Mouse (Mus musculus) CD4-positive naive resting alpha-beta T cell, adult 57 days (primary cell): Measurements from ENCODE around the gene 4930524B15Rik. TPM values are rescaled to one million over a fixed set of nuclear protein-coding genes. Genes with fewer than 3 reads are reported as not detected.

Experiments
- total RNA-seq: library from RNA; stranded (reverse); gene quantifications from one replicate; pipeline ENCODE4 v1.2.4, GENCODE M21; 2023

Gene 4930524B15Rik
- total RNA-seq, result not detected

DNA sequence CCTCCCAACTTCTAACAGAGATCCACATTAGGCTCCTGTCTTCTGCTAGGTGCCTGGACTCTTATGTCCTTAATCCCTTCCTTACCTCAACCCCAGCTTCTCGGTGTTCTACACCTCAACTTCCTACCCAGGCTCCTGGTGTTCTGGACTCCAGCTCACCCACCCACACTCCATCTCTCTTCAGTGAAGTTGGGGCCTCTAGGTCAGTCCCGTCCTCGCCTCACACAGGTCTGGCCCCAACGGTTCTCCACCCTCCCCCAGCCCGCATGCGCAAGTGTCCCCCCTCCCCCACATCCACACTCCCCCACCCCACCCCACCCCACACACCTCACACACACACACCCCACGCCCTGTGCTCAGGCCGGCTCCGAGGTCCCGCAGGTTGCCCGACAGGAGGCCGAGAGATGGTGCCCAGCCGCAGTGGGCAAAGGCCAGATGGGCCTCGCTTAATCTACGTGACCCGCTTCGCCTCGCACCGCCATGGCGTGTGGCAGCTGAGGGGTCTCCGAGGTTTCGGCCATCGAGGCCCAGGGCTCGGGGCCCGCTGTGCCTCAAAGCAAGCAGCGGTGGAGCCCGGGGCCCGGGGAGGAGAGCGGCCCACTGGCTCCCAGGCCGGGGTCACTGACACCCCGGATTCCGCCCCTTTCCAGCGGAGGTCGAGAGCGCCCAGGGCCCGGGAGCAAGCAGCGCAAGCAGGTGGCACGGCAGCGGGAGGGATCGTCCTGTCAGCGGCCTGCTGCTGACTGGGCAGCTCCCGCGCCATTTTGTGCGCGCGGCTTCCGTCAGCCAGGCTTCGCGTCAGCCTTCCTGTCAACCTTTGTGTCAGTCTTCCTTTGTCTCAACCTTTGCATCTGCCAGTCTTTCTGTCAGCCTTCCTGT, at the start of gene 4930524B15Rik:
Gene 4930524B15Rik (plus strand): TSS at position 337 of the 879 bp plus-strand sequence.

DNA sequence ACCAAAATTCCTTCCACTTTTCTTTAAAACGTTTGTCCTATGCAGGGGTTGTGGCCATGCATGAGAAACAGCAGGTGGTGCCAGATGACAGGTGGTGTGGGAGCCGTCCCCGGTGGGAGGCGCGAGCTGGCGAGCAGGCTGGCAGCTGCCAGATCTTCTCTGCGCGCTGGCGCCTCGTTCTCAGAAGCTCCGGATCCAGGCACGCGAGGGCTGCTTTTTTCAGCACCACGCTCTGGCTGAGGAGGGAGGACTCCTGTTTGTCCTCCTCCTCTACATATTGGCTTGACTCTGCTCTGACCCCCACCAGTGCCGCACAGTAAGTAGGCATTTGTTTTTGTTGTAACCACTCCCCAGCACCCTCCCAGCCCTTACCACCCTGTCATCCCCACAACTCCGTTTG, 34.9 kb downstream of the 4930524B15Rik start, which contains the start of gene Nsg2:
Gene Nsg2 (plus strand): TSS at position 183 of the 400 bp plus-strand sequence.

Other genes starting within 250 kb of the 4930524B15Rik start
- 45.3 TPM for gene Cpeb4, start 93.4 kb upstream of the 4930524B15Rik start, total RNA-seq
- gene Nsg2, start 34.9 kb downstream of the 4930524B15Rik start, total RNA-seq, result 187 TPM
- gene Il9r, start 234.7 kb downstream of the 4930524B15Rik start, total RNA-seq, result 2.7 TPM
- 11.6 TPM for gene Snrnp25, start 239.8 kb downstream of the 4930524B15Rik start, total RNA-seq